Mouse (Mus musculus): ENCODE measurements around the gene Ift80. TPM values are rescaled to one million over a fixed set of nuclear protein-coding genes. Genes with fewer than 3 reads are reported as not detected.

The Ift80 gene
- 216 TPM for polyA plus RNA-seq (2017; shearing (Covaris generic))

GRCm38 (mm10) chr3:69004437-69005337 lies at the start of gene Ift80, which contains the start of gene Smc4:
TSS of gene Ift80 (minus strand) at chr3:69004570.
TSS of gene Smc4 (plus strand) at chr3:69004738.

GRCm38 (mm10) chr3:69044645-69045399 lies 40.5 kb upstream of the Ift80 start, which contains the start of gene Trim59:
TSS of gene Trim59 (minus strand) at chr3:69044755.

GRCm38 (mm10) chr3:68869211-68869690 lies 135.1 kb downstream of the Ift80 start, which contains the start of gene 1110032F04Rik:
TSS of gene 1110032F04Rik (plus strand) at chr3:68869586.

Other genes with a start within 250 kb of the Ift80 start
- 3.1 TPM for gene 1110032F04Rik, start 135.0 kb downstream of the Ift80 start, polyA plus RNA-seq (2017; shearing (Covaris generic))
- 602 TPM for gene Smc4, start 168 bp upstream of the Ift80 start, polyA plus RNA-seq (2017; shearing (Covaris generic))
- gene Trim59, start 40.2 kb upstream of the Ift80 start, polyA plus RNA-seq (2017; shearing (Covaris generic)) = 19.2 TPM
- gene Kpna4, start 122.5 kb upstream of the Ift80 start, polyA plus RNA-seq (2017; shearing (Covaris generic)) = 26.4 TPM
- gene Arl14, start 217.8 kb upstream of the Ift80 start, polyA plus RNA-seq (2017; shearing (Covaris generic)) = not detected